Mouse (Mus musculus): ENCODE results near the gene Pdzd7. TPM values are rescaled to one million over a fixed set of nuclear protein-coding genes. Genes with fewer than 3 reads are reported as not detected.

Gene Pdzd7
- polyA plus RNA-seq, 2 experiments, result 0.26 to 0.85 TPM

GRCm38 (mm10) chr19:44982477-44983115 lies 62.9 kb downstream of the Pdzd7 start:
- DNase-seq (ENCODE audit: low spot score) (no peak), ATAC-seq (ENCODE audit: low FRiP score, low read depth) (no peak)
- Histone ChIP-seq H3K27me3 (ENCODE audit: control insufficient read depth, insufficient read depth, low read length) (no peaks in the 10 kb centered on the region), H3K27ac (replicated peaks; ENCODE audit: low read depth, low read length) (no peak overlapping the region), H3K4me2 (replicated peaks; ENCODE audit: low read depth, low read length, severe bottlenecking) (no peak overlapping the region), H3K4me1 (ENCODE audit: control insufficient read depth, insufficient read depth, low read length) (no peaks in the 10 kb centered on the region), H3K9ac (ENCODE audit: low read depth, low read length, severe bottlenecking) (no peak overlapping the region), H3K9me3 (ENCODE audit: control insufficient read depth, low read length) (no peaks in the 10 kb centered on the region), H3K36me3 (ENCODE audit: control insufficient read depth, insufficient read depth, low read length) (peaks cover 56% of the 10 kb centered on the region), H3K4me3 (replicated peaks; ENCODE audit: low read length) (no peak overlapping the region)
- TF ChIP-seq POLR2A (IDR thresholded peaks at IDR 0.05; ENCODE audit: borderline replicate concordance, extremely low read depth, insufficient read depth, insufficient read length), result no peak
- 80% methylated on average over 7 of the region's 7 CpGs for WGBS

GRCm38 (mm10) chr19:44980787-44981186 lies 64.7 kb downstream of the Pdzd7 start:
- Histone ChIP-seq H3K4me2 (replicated peaks; ENCODE audit: low read depth, low read length, severe bottlenecking) (no peak overlapping the region), H3K27me3 (ENCODE audit: control insufficient read depth, insufficient read depth, low read length) (no peaks in the 10 kb centered on the region), H3K36me3 (ENCODE audit: control insufficient read depth, insufficient read depth, low read length) (peaks cover 74% of the 10 kb centered on the region), H3K4me1 (ENCODE audit: control insufficient read depth, insufficient read depth, low read length) (no peaks in the 10 kb centered on the region), H3K9ac (ENCODE audit: low read depth, low read length, severe bottlenecking) (no peak overlapping the region), H3K9me3 (ENCODE audit: control insufficient read depth, low read length) (no peaks in the 10 kb centered on the region), H3K27ac (replicated peaks; ENCODE audit: low read depth, low read length) (no peak overlapping the region), H3K4me3 (replicated peaks; ENCODE audit: low read length) (no peak overlapping the region)
- 94% methylated on average over 2 of the region's 2 CpGs for WGBS
- TF ChIP-seq POLR2A (IDR thresholded peaks at IDR 0.05; ENCODE audit: borderline replicate concordance, extremely low read depth, insufficient read depth, insufficient read length), result no peak
- ATAC-seq (ENCODE audit: low FRiP score, low read depth) (no peak), DNase-seq (ENCODE audit: low spot score) (no peak)

GRCm38 (mm10) chr19:44977148-44977547 lies 68.4 kb downstream of the Pdzd7 start:
- Histone ChIP-seq H3K4me3 (replicated peaks; ENCODE audit: low read length) (no peak overlapping the region), H3K4me2 (replicated peaks; ENCODE audit: low read depth, low read length, severe bottlenecking) (no peak overlapping the region), H3K9me3 (ENCODE audit: control insufficient read depth, low read length) (no peaks in the 10 kb centered on the region), H3K27ac (replicated peaks; ENCODE audit: low read depth, low read length) (no peak overlapping the region), H3K27me3 (ENCODE audit: control insufficient read depth, insufficient read depth, low read length) (no peaks in the 10 kb centered on the region), H3K9ac (ENCODE audit: low read depth, low read length, severe bottlenecking) (no peak overlapping the region), H3K4me1 (ENCODE audit: control insufficient read depth, insufficient read depth, low read length) (no peaks in the 10 kb centered on the region), H3K36me3 (ENCODE audit: control insufficient read depth, insufficient read depth, low read length) (peaks cover 97% of the 10 kb centered on the region)
- no peak for DNase-seq (ENCODE audit: low spot score)
- no peak for ATAC-seq (ENCODE audit: low FRiP score, low read depth)
- WGBS, result 92% methylated on average over 6 of the region's 6 CpGs
- no peak for TF ChIP-seq POLR2A (IDR thresholded peaks at IDR 0.05; ENCODE audit: borderline replicate concordance, extremely low read depth, insufficient read depth, insufficient read length)

Other genes starting within 250 kb of the Pdzd7 start
- 28.3 and 35.0 TPM in 2 replicates for gene Slf2, start 114.6 kb downstream of the Pdzd7 start, polyA plus RNA-seq (2012; rRNA removed)
- gene Slf2, start 114.6 kb downstream of the Pdzd7 start, polyA plus RNA-seq (2014; fragmentation: Nextera tagmentation; extraction: Ambion mirVana), result 39.1 and 41.6 TPM in 2 replicates
- 61.3 and 79.8 TPM in 2 replicates for gene Sema4g, start 56.6 kb downstream of the Pdzd7 start, polyA plus RNA-seq (2012; rRNA removed)
- gene Sema4g, start 56.6 kb downstream of the Pdzd7 start, polyA plus RNA-seq (2014; fragmentation: Nextera tagmentation; extraction: Ambion mirVana), result 5.4 and 7.3 TPM in 2 replicates
- 13.6 and 15.9 TPM in 2 replicates for gene Twnk, start 40.1 kb downstream of the Pdzd7 start, polyA plus RNA-seq (2012; rRNA removed)
- gene Twnk, start 40.1 kb downstream of the Pdzd7 start, polyA plus RNA-seq (2014; fragmentation: Nextera tagmentation; extraction: Ambion mirVana), result 12.5 and 13.3 TPM in 2 replicates
- 67.6 and 78.9 TPM in 2 replicates for gene Mrpl43, start 39.3 kb downstream of the Pdzd7 start, polyA plus RNA-seq (2012; rRNA removed)
- 55.0 and 61.3 TPM in 2 replicates for gene Mrpl43, start 39.3 kb downstream of the Pdzd7 start, polyA plus RNA-seq (2014; fragmentation: Nextera tagmentation; extraction: Ambion mirVana)
- gene Lzts2, start 31.3 kb downstream of the Pdzd7 start, polyA plus RNA-seq (2012; rRNA removed), result 87.0 and 123 TPM in 2 replicates
- gene Lzts2, start 31.3 kb downstream of the Pdzd7 start, polyA plus RNA-seq (2014; fragmentation: Nextera tagmentation; extraction: Ambion mirVana), result 64.7 and 75.6 TPM in 2 replicates
- 44.9 and 48.0 TPM in 2 replicates for gene Sfxn3, start 1.8 kb upstream of the Pdzd7 start, polyA plus RNA-seq (2012; rRNA removed)
- 30.5 and 32.5 TPM in 2 replicates for gene Sfxn3, start 1.8 kb upstream of the Pdzd7 start, polyA plus RNA-seq (2014; fragmentation: Nextera tagmentation; extraction: Ambion mirVana)
- gene Kazald1, start 29.5 kb upstream of the Pdzd7 start, polyA plus RNA-seq (2012; rRNA removed), result 20.5 and 22.9 TPM in 2 replicates
- 31.1 and 33.1 TPM in 2 replicates for gene Kazald1, start 29.5 kb upstream of the Pdzd7 start, polyA plus RNA-seq (2014; fragmentation: Nextera tagmentation; extraction: Ambion mirVana)
- gene Tlx1, start 105.0 kb upstream of the Pdzd7 start, polyA plus RNA-seq (2012; rRNA removed), result 0.68 and 0.82 TPM in 2 replicates
- gene Tlx1, start 105.0 kb upstream of the Pdzd7 start, polyA plus RNA-seq (2014; fragmentation: Nextera tagmentation; extraction: Ambion mirVana), result 0.18 and 0.55 TPM in 2 replicates
- gene Lbx1, start 190.1 kb upstream of the Pdzd7 start, polyA plus RNA-seq (2012; rRNA removed), result 2.7 and 3.9 TPM in 2 replicates
- 1.4 and 2.2 TPM in 2 replicates for gene Lbx1, start 190.1 kb upstream of the Pdzd7 start, polyA plus RNA-seq (2014; fragmentation: Nextera tagmentation; extraction: Ambion mirVana)

All from limb, embryonic 14.5 days (tissue).